Mouse (Mus musculus) cerebellum, adult 2 months (tissue): ENCODE results near the gene Msh4.

Source experiments
- CTCF ChIP-seq: fragments of 200-500 bp; IDR thresholded peaks from 2 replicates; pipeline ENCODE4 v1.5.1; 2011; ENCODE audit warnings: low read depth, mild to moderate bottlenecking, control low read depth, low read length, moderate library complexity, borderline replicate concordance; ENCODE audit not compliant: insufficient read depth
- POLR2A ChIP-seq: fragments of 200-500 bp; IDR thresholded peaks from 2 replicates; pipeline ENCODE4 v1.6.1; 2011; ENCODE audit warnings: low read length, control low read depth, borderline replicate concordance; ENCODE audit not compliant: insufficient read depth

DNA sequence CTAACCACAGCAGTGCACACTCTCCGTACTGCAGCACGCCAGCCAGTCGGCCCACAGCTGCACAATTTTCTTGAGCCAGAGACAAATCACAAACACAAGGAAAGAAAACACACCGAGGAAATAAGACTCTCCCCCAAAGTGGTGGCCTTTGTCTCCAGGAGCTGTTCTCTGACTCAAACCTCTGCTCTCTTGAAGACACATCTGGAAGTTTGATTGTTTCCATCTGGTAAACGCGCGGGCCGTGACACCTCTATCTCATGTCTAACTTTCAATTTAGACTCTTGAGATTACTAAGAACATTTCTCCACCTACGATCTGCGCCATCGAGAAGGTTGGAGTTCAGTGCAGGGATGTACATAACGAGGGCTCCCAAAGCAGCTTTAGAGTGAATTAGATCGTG lies 97.5 kb downstream of the Msh4 start:
- no peak for TF ChIP-seq CTCF
- no peak for TF ChIP-seq POLR2A
